Mouse (Mus musculus): Measurements from ENCODE around the gene Ddx51.

The Ddx51 gene

GRCm38 (mm10) chr5:110659682-110660081, 6.4 kb downstream of the Ddx51 start:
- no peak for DNase-seq (ENCODE audit: low read depth, low spot score)

- no peak for DNase-seq (ENCODE audit: low read depth, low spot score)
These were observed 10.8 kb downstream of the Ddx51 start for GRCm38 (mm10) chr5:110664041-110664440.

GRCm38 (mm10) chr5:110664750-110665269, 11.6 kb downstream of the Ddx51 start:
- DNase-seq (ENCODE audit: low read depth, low spot score) = no peak

GRCm38 (mm10) chr5:110665486-110666121, 12.4 kb downstream of the Ddx51 start:
- DNase-seq (ENCODE audit: low read depth, low spot score) = no peak

GRCm38 (mm10) chr5:110682041-110682440, 28.8 kb downstream of the Ddx51 start:
- DNase-seq (ENCODE audit: low read depth, low spot score) = no peak

GRCm38 (mm10) chr5:110698617-110699016, 45.4 kb downstream of the Ddx51 start:
- no peak for DNase-seq (ENCODE audit: low read depth, low spot score)

GRCm38 (mm10) chr5:110704004-110704403, 50.8 kb downstream of the Ddx51 start:
- DNase-seq (ENCODE audit: low read depth, low spot score) = no peak

- no peak for DNase-seq (ENCODE audit: low read depth, low spot score)
These were observed 56.0 kb downstream of the Ddx51 start for GRCm38 (mm10) chr5:110709256-110709655.

All from c-Kit-negative CD71-positive TER-119-positive erythroid progenitor cells, embryonic 14.5 days (primary cell).